In genomic region chr10:80347514-80347967, GRCm38 (mm10) we compare ENCODE assay signal across 8 mouse cellular contexts. TPM values are rescaled to one million over a fixed set of nuclear protein-coding genes. Genes with fewer than 3 reads are reported as not detected.
DNase-seq lines count a peak whose midpoint lies in the region; ATAC-seq and TF ChIP-seq lines count a peak whose summit lies in the region.
"Had no signal": no experiment of that assay in that cellular context is flagged by ENCODE, and none has a peak within 500 bp of the region (broad histone marks: within the 10 kb centered on the region; RNA-seq: fewer than 3 reads in every experiment).

No protein-coding gene starts in this region.

- H3K36me3 ChIP-seq in lung, embryonic 14.5 days (ENCODE audit: insufficient read depth), result no peaks in the 10 kb centered on the region
- H3K36me3 ChIP-seq in embryonic facial prominence, embryonic 15.5 days, result no peaks in the 10 kb centered on the region
- no peaks in the 10 kb centered on the region for H3K36me3 ChIP-seq in intestine, embryonic 16.5 days (ENCODE audit: control insufficient read depth, insufficient read depth, low read length)
- no peaks in the 10 kb centered on the region for H3K36me3 ChIP-seq in small intestine, adult 2 months (ENCODE audit: control insufficient read depth, insufficient read depth, low read length)
- H3K36me3 ChIP-seq: hindbrain, embryonic 15.5 days had no signal

- H3K27me3 ChIP-seq in lung, embryonic 14.5 days (ENCODE audit: insufficient read depth, low read length), result peaks cover 97% of the 10 kb centered on the region
- H3K27me3 ChIP-seq in embryonic facial prominence, embryonic 15.5 days, result peaks cover 89% of the 10 kb centered on the region
- peaks cover 18% of the 10 kb centered on the region for H3K27me3 ChIP-seq in intestine, embryonic 16.5 days (replicated peaks; ENCODE audit: control insufficient read depth, insufficient read depth, low read length)
- H3K27me3 ChIP-seq in small intestine, adult 2 months (ENCODE audit: control insufficient read depth, insufficient read depth, low read length), result no peaks in the 10 kb centered on the region

- H3K27ac ChIP-seq in lung, embryonic 14.5 days (ENCODE audit: low read depth), result no peak overlapping the region
- H3K27ac ChIP-seq in embryonic facial prominence, embryonic 15.5 days (replicated peaks), result no peak overlapping the region
- no peak overlapping the region; the same call in 1 of the 2 replicates for H3K27ac ChIP-seq in intestine, embryonic 16.5 days (ENCODE audit: low read length)
- peak overlapping the region; percentile 39 for H3K27ac ChIP-seq in small intestine, adult 2 months (ENCODE audit: insufficient read depth, low read depth, low read length)
- H3K27ac ChIP-seq: hindbrain, embryonic 15.5 days had no signal

- peak overlapping the region; percentile 36 for H3K4me3 ChIP-seq in lung, embryonic 14.5 days (ENCODE audit: low read depth, low read length)
- peak overlapping the region; percentile 39 for H3K4me3 ChIP-seq in embryonic facial prominence, embryonic 15.5 days (replicated peaks)
- H3K4me3 ChIP-seq in intestine, embryonic 16.5 days (ENCODE audit: low read length), result peak overlapping the region; percentile 57
- peak overlapping the region; percentile 61 for H3K4me3 ChIP-seq in small intestine, adult 2 months (ENCODE audit: low read depth, low read length)

- peak overlapping the region; percentile 60 for H3K4me2 ChIP-seq in lung, embryonic 14.5 days
- peak overlapping the region; percentile 61 for H3K4me2 ChIP-seq in embryonic facial prominence, embryonic 15.5 days (replicated peaks)
- H3K4me2 ChIP-seq in intestine, embryonic 16.5 days (ENCODE audit: low read depth, low read length), result peak overlapping the region; percentile 68

- no peak for ATAC-seq in lung, embryonic 14.5 days (ENCODE audit: insufficient read depth)
- no peak for ATAC-seq in embryonic facial prominence, embryonic 15.5 days (ENCODE audit: insufficient number of reproducible peaks, low FRiP score, low TSS enrichment, low read depth)
- ATAC-seq in intestine, embryonic 16.5 days, result no peak

- peaks cover 18% of the 10 kb centered on the region; the same call in 1 of the 2 replicates for H3K4me1 ChIP-seq in lung, embryonic 14.5 days (ENCODE audit: insufficient read depth)
- H3K4me1 ChIP-seq in embryonic facial prominence, embryonic 15.5 days, result peaks cover 56% of the 10 kb centered on the region
- H3K4me1 ChIP-seq in intestine, embryonic 16.5 days (ENCODE audit: control insufficient read depth, insufficient read depth, low read length), result peaks cover 49% of the 10 kb centered on the region
- peaks cover 46% of the 10 kb centered on the region for H3K4me1 ChIP-seq in small intestine, adult 2 months (ENCODE audit: control insufficient read depth, insufficient read depth, insufficient read length, low read length)

- DNase-seq in lung, embryonic 14.5 days, result no peak
- DNase-seq in lung, postnatal 4 days, result no peak
- DNase-seq in layer of hippocampus, adult 11-12 months (ENCODE audit: low spot score), result no peak
- no peak for DNase-seq in adrenal gland, postnatal 4 days (ENCODE audit: low spot score in 2 of 2)

- H3K9me3 ChIP-seq in lung, embryonic 14.5 days (ENCODE audit: low read depth, low read length), result no peaks in the 10 kb centered on the region
- H3K9me3 ChIP-seq in embryonic facial prominence, embryonic 15.5 days (replicated peaks), result no peaks in the 10 kb centered on the region
- no peaks in the 10 kb centered on the region for H3K9me3 ChIP-seq in intestine, embryonic 16.5 days (ENCODE audit: control insufficient read depth, low read length)
- H3K9me3 ChIP-seq: hindbrain, embryonic 15.5 days had no signal

- 8% methylated on average over 17 of the region's 17 CpGs for WGBS in lung, embryonic 14.5 days
- 13% methylated on average over 17 of the region's 17 CpGs for WGBS in embryonic facial prominence, embryonic 15.5 days
- 14% methylated on average over 17 of the region's 17 CpGs for WGBS in intestine, embryonic 16.5 days
- WGBS in small intestine, adult 2 months, result 5% methylated on average over 17 of the region's 17 CpGs

- peak; percentile 3; the same call in 1 of the 2 replicates for TF ChIP-seq POLR2A in small intestine, adult 2 months (IDR thresholded peaks at IDR 0.05; ENCODE audit: low read depth, low read length)

- TF ChIP-seq CTCF in lung, embryonic 14.5 days (IDR thresholded peaks at IDR 0.05; ENCODE audit: low read depth), result no peak
- no peak for TF ChIP-seq CTCF in small intestine, adult 2 months (IDR thresholded peaks at IDR 0.05; ENCODE audit: extremely low read depth, insufficient read length, insufficient replicate concordance, low read depth, low read length)

- peak overlapping the region; percentile 26; the same call in 1 of the 2 replicates for H3K9ac ChIP-seq in lung, embryonic 14.5 days
- H3K9ac ChIP-seq in embryonic facial prominence, embryonic 15.5 days, result no peak overlapping the region
- peak overlapping the region; percentile 73 for H3K9ac ChIP-seq in intestine, embryonic 16.5 days (ENCODE audit: low read depth, low read length)
- H3K9ac ChIP-seq: hindbrain, embryonic 15.5 days had no signal

RNA-seq across cellular contexts. Expression of gene Adamtsl5, which starts 0.7 kb away (rescaled TPM):
- polyA plus RNA-seq in lung, embryonic 14.5 days (2014; fragmentation: Nextera tagmentation; extraction: Ambion mirVana), result 0.68 and 1.2 TPM in 2 replicates
- polyA plus RNA-seq in embryonic facial prominence, embryonic 15.5 days (2015; fragmentation: Nextera tagmentation; extraction: Ambion mirVana), result 11.5 and 11.6 TPM in 2 replicates
- 28.2 and 37.2 TPM in 2 replicates for polyA plus RNA-seq in intestine, embryonic 16.5 days (2015; fragmentation: Nextera tagmentation; extraction: Ambion mirVana)
- polyA plus RNA-seq in small intestine, adult 2 months (2012; rRNA removed), result 74.2 and 136 TPM in 2 replicates
- total RNA-seq in adrenal gland, postnatal 4 days (2021), result 10 to 100 TPM; 12.8 to 13.2 TPM

RNA-seq across cellular contexts. Expression of gene Plk5, which starts 8.7 kb away (rescaled TPM):
- polyA plus RNA-seq in lung, embryonic 14.5 days (2014; fragmentation: Nextera tagmentation; extraction: Ambion mirVana), result 0.61 and 0.77 TPM in 2 replicates
- 2.0 and 2.2 TPM in 2 replicates for polyA plus RNA-seq in embryonic facial prominence, embryonic 15.5 days (2015; fragmentation: Nextera tagmentation; extraction: Ambion mirVana)
- 0.39 and 0.64 TPM in 2 replicates for polyA plus RNA-seq in intestine, embryonic 16.5 days (2015; fragmentation: Nextera tagmentation; extraction: Ambion mirVana)
- polyA plus RNA-seq in small intestine, adult 2 months (2012; rRNA removed), result 0.75 and 5.9 TPM in 2 replicates
- total RNA-seq in adrenal gland, postnatal 4 days (2021), result under 1 TPM in 1 of 2 experiments, not detected in 1; 0.36 TPM

RNA-seq across cellular contexts. Expression of gene Reep6, which starts 17.8 kb away (rescaled TPM):
- 10.5 and 12.2 TPM in 2 replicates for polyA plus RNA-seq in lung, embryonic 14.5 days (2014; fragmentation: Nextera tagmentation; extraction: Ambion mirVana)
- 10.7 and 13.7 TPM in 2 replicates for polyA plus RNA-seq in embryonic facial prominence, embryonic 15.5 days (2015; fragmentation: Nextera tagmentation; extraction: Ambion mirVana)
- 255 and 314 TPM in 2 replicates for polyA plus RNA-seq in intestine, embryonic 16.5 days (2015; fragmentation: Nextera tagmentation; extraction: Ambion mirVana)
- polyA plus RNA-seq in small intestine, adult 2 months (2012; rRNA removed), result 186 and 287 TPM in 2 replicates
- 10 to 100 TPM; 13.1 to 26.7 TPM for total RNA-seq in adrenal gland, postnatal 4 days (2021)

RNA-seq across cellular contexts. Expression of gene Pcsk4, which starts 18.2 kb away (rescaled TPM):
- 3.8 and 4.2 TPM in 2 replicates for polyA plus RNA-seq in lung, embryonic 14.5 days (2014; fragmentation: Nextera tagmentation; extraction: Ambion mirVana)
- polyA plus RNA-seq in embryonic facial prominence, embryonic 15.5 days (2015; fragmentation: Nextera tagmentation; extraction: Ambion mirVana), result 4.2 and 5.2 TPM in 2 replicates
- polyA plus RNA-seq in intestine, embryonic 16.5 days (2015; fragmentation: Nextera tagmentation; extraction: Ambion mirVana), result 10.8 and 12.9 TPM in 2 replicates
- 18.0 and 27.0 TPM in 2 replicates for polyA plus RNA-seq in small intestine, adult 2 months (2012; rRNA removed)
- total RNA-seq in adrenal gland, postnatal 4 days (2021), result 1 to 10 TPM; 7.7 to 7.8 TPM

RNA-seq across cellular contexts. Expression of gene 2310011J03Rik, which starts 27.2 kb away (rescaled TPM):
- polyA plus RNA-seq in lung, embryonic 14.5 days (2014; fragmentation: Nextera tagmentation; extraction: Ambion mirVana), result 41.7 and 41.8 TPM in 2 replicates
- polyA plus RNA-seq in embryonic facial prominence, embryonic 15.5 days (2015; fragmentation: Nextera tagmentation; extraction: Ambion mirVana), result 50.8 and 52.7 TPM in 2 replicates
- 60.4 and 64.3 TPM in 2 replicates for polyA plus RNA-seq in intestine, embryonic 16.5 days (2015; fragmentation: Nextera tagmentation; extraction: Ambion mirVana)
- 47.4 and 74.1 TPM in 2 replicates for polyA plus RNA-seq in small intestine, adult 2 months (2012; rRNA removed)
- 10 to 100 TPM; 30.8 to 31.2 TPM for total RNA-seq in adrenal gland, postnatal 4 days (2021)

Comparison
In these comparisons a context has a peak if more than half of its experiments do, and no peak if none do; other contexts are left out.
1. RNA of gene Reep6, which starts 17.8 kb away (polyA plus RNA-seq): 186 to 287 TPM in small intestine, adult 2 months and 255 to 314 TPM in intestine, embryonic 16.5 days; 10.7 to 13.7 TPM in embryonic facial prominence, embryonic 15.5 days and 10.5 to 12.2 TPM in lung, embryonic 14.5 days; every median in the first group is over 10 times any median in the second.
2. Peak in every context shown above with its lines, with median percentiles within 50 percentile points of each other: H3K4me2 ChIP-seq and H3K4me3 ChIP-seq.